Mouse (Mus musculus): Measurements from ENCODE around the gene Rassf5.
"Not testable (repeated sequence)": the region's sequence is repeated elsewhere in the genome, so short reads cannot be mapped to it uniquely, and the experiment has no call there.

Rassf5 gene

DNA sequence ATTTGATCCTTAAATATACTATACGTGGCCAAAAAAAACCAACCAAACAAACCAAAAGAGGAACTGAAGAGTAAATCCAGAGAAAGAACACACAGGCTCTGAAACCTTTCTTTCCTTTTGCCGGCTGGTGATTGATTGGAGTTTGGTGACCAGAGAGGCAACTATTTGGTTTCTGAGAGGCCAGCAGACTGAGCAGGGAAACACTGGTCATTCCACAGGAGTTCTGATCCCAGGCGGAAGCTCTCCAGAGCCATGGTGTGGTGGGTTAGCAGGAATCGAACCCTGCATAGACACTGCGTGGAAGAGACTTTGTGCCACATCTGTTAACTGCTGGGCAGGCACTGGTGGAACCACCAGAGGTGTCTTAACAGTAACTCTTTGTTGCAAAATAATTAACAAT, 67.0 kb downstream of the Rassf5 start:
- no peak for DNase-seq (ENCODE audit: low spot score)

- DNase-seq (ENCODE audit: low spot score), result no peak
These were observed 67.8 kb downstream of the Rassf5 start for GRCm38 (mm10) chr1:131177249-131177648.

GRCm38 (mm10) chr1:131175819-131176218, 69.2 kb downstream of the Rassf5 start:
- no peak for DNase-seq (ENCODE audit: low spot score)

GRCm38 (mm10) chr1:131175189-131175588, 69.9 kb downstream of the Rassf5 start:
- DNase-seq (ENCODE audit: low spot score), result no peak

- no peak for DNase-seq (ENCODE audit: low spot score)
These were observed 70.7 kb downstream of the Rassf5 start for GRCm38 (mm10) chr1:131174299-131174861.

DNA sequence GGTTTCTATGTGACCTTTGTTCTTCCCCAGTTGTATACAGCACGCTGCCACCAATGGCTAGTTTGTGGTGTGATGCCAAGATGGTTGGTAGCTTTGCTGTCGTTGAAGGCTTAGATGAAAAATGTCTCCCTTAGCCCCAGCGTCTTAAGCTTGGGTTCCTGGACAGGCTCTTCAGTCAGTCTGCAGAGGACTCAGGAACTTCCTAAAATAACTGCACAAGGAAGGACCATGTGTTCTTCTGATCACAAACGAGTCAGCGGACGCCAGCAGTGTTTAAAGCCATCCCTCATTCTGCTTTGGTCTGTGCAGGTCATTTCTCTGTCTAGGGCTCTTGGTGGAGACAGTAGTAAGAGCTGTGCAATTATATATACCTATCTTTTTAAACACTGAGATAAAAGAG, 71.2 kb downstream of the Rassf5 start:
- no peak for DNase-seq (ENCODE audit: low spot score)

DNA sequence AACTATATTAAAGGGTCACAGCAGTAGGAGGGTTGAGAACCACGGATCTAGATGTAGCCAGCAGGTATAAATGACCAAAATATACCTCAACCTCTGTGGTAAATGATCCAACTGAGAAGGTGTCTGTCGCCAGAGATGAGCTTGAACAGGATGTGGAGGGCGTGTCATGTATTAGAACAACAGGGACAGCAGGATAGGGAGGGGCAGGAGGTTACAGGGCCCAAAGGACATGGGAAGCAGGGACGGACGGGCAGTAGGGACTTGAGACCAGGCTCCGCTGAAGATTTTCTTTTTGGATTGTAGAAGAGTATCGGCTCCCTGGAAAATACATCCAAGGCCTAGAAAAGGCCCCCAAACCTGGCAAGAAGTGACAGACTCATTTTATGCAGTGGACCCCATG, 72.1 kb downstream of the Rassf5 start:
- no peak for DNase-seq (ENCODE audit: low spot score)

DNA sequence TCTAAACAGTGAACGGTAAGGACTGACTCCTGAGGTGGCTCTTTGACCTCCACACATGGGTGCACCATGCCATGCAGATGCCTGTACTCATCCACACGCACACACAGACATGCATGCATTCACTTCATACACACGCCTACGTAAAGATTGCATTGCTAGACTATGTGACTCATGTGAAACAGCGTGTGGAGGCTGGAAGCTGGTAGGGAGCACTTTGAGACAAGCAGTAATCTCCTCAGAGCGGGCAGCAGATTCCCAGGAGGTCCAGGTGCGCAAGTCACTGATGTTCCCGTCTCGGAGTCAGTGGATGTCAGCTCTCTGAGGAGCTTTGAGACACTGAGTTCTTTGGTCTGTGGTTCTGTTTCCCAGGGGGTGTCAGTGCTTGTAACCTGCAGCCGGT, 77.4 kb downstream of the Rassf5 start:
- no peak for DNase-seq (ENCODE audit: low spot score)

DNA sequence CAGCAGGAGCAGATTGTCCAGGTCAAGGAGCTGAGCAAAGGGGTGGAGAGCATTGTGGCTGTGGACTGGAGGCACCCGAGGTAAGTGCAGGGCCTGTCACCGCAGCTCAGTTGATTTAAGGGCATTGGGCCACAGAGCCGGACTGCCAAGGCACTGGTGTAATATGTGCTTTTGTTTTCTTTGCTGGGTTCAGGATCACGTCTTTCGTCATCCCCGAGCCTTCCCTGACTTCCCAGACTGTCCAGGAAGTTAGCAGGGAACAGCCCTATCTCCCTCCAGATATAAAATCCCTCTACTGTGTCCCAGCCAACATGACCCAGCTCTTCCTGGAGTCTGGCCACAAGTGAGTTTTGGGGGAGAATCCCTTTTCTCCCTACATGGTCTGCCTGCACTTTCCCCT, 80.6 kb downstream of the Rassf5 start:
- DNase-seq (ENCODE audit: low spot score), result no peak

GRCm38 (mm10) chr1:131161091-131161490, 84.0 kb downstream of the Rassf5 start:
- DNase-seq (ENCODE audit: low spot score), result no peak

DNA sequence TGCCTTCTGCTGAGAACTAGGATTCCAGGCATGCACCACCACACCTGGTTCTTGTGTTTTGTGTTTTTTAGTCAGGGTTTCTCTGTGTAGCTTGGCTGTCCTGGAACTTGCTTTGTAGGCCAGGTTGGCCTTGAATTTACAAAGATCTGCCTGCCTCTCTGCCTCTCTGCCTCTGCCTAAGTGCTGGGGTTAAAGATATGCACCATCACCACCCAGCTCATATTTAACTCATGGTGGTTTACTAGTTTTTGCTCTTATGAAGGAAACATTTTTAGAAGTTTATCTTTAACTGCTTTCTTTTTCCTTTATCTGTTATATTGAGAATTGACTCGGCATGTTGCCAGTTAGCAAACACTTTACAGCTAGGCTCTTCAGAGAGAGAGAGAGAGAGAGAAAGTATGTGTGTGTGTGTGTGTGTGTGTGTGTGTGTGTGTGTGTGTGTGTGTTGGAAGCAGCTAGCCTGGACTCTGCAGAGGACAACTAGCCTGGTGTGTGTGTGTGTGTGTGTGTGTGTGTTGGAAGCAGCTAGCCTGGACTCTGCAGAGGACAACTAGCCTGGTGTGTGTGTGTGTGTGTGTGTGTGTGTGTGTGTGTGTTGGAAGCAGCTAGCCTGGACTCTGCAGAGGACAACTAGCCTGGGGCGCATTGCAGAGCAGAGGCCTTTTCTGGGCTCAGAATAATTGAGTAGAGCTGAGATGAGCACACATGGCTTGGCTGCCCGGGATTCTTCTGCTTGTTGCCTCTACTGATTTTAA, 85.3 kb downstream of the Rassf5 start:
- not testable (repeated sequence) for DNase-seq (ENCODE audit: low spot score)

DNA sequence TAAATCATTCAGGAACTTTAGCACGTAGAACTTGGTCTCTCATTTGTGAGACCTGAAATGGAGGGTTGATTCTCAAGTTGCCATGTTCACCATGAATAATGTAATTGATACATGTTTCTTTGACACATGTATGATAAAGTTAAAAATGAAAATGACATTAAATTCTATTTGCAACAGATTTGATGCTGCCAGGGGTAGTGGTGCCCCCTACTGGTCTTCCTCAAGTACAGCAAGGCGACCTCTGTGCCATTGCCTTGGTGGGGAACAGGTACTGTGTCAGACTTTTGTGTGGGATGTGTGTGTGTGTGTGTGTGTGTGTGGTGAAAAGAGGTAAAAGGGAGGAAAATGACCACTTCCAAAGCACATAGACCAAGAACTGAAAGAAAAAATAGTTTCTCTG, 89.6 kb downstream of the Rassf5 start:
- peak; percentile 48 for DNase-seq (ENCODE audit: low spot score)

- peak; percentile 76 for DNase-seq (ENCODE audit: low spot score)
These were observed 91.9 kb downstream of the Rassf5 start, which contains the start of gene Eif2d for GRCm38 (mm10) chr1:131153018-131153629. Gene Eif2d (plus strand): TSS chr1:131153181.

DNA sequence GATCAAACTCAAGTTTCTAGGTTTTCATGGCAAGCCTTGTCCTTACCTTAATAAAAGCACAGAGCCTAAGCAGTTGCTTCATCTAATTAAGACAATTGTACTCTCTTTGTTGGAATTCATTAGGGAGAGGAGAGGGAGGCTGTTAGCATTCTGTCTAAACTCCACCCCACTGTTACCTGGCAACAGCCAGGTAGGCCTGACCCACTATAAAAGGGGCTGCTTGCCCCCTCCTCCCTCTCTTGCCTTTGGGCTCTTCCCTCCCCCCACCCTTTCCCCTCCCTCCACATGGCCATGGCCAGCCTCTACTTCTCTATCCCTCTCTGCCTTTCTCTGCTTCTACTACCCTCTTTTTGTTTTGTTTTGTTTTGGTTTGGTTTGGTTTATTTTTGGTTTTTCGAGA, 95.6 kb downstream of the Rassf5 start:
- DNase-seq (ENCODE audit: low spot score), result no peak

DNA sequence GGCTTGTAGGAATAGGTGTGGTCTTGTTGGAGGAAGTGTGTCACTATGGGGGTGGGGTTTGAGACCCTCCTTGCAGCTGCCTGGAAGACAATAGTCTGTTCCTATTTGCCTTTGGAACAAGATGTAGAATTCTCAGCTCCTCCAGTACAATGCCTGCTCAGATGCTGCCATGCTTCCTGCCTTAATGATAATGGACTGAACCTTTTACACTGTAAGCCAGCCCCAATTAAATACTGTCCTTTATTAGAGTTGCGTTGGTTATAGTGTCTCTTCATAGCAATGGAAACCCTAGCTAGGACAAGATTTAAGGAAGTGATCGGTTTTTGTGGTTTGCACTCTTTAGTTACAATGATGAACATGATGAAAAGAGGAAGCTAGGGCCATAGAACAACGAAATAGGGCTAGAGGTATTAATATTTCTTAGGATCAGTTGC, 98.9 kb downstream of the Rassf5 start:
- no peak for DNase-seq (ENCODE audit: low spot score)

DNA sequence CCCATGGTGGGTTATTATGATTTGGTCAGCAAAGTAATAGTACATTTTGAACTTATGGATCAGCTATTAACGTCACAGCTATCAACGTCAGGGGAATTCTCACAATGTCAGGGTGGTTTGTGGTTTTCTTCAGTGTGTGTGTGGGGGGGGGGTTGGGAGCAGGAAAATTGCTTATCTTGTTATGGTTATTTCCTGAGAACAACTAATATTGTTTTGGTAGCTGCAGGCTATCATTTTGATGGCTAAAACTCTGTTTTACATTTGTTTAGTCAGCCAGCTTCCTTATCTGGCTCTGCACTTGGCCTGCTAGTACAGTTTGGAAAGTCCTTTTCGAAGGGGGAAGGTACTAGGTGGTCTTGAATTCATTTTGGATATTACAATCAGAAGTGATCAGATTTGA, 99.8 kb downstream of the Rassf5 start:
- not testable (repeated sequence) for DNase-seq (ENCODE audit: low spot score)

DNA sequence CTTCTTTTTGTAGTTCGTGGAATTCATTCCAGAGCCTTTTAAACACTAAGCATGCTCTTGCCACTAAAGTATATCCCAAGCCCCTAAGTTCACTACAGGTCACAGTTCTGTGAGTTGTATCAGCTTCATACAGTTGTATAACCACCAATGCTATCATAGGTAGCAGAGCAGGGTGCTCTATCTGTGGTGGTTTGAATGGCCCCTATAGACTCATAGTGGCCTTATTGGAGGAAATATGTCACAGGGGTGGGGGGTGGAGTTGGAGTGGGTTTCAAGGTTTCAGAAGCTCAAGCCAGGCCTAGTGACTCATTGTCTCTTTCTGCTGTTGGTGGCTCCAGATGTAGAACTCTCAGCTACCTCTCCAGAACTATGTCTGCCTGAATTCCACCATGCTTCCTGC, 102.6 kb downstream of the Rassf5 start:
- DNase-seq (ENCODE audit: low spot score), result no peak

- no peak for DNase-seq (ENCODE audit: low spot score)
These were observed 103.6 kb downstream of the Rassf5 start for GRCm38 (mm10) chr1:131141449-131141848.

GRCm38 (mm10) chr1:131139102-131140095, 105.7 kb downstream of the Rassf5 start:
- no peak for DNase-seq (ENCODE audit: low spot score)

- DNase-seq (ENCODE audit: low spot score), result peak; percentile 91
These were observed 106.7 kb downstream of the Rassf5 start, which contains the start of gene Dyrk3 for GRCm38 (mm10) chr1:131138191-131139016. Gene Dyrk3 (minus strand): TSS chr1:131138340.

- no peak for DNase-seq (ENCODE audit: low spot score)
These were observed 107.3 kb downstream of the Rassf5 start for GRCm38 (mm10) chr1:131137717-131138118.
